Mouse (Mus musculus) activated CD4-positive, CD25-positive, alpha-beta regulatory T cell, adult 4 months (primary cell): ENCODE results near the gene Tmem251. TPM values are rescaled to one million over a fixed set of nuclear protein-coding genes. Genes with fewer than 3 reads are reported as not detected.
A peak's percentile ranks its signal among the peaks of the same experiment; 100 is the strongest.

Source experiments
- ATAC-seq: one replicate; pipeline ENCODE4 v1.8.0; 2017
- polyA plus RNA-seq, 2 experiments: library from polyadenylated mRNA; unstranded; fragments of 100-300 nt; shearing (Covaris generic); gene quantifications; one replicate each; pipeline ENCODE4 v1.2.1; 2017

Gene Tmem251
- polyA plus RNA-seq, 2 experiments from 2014 or later, result 8.5 to 10.1 TPM

DNA sequence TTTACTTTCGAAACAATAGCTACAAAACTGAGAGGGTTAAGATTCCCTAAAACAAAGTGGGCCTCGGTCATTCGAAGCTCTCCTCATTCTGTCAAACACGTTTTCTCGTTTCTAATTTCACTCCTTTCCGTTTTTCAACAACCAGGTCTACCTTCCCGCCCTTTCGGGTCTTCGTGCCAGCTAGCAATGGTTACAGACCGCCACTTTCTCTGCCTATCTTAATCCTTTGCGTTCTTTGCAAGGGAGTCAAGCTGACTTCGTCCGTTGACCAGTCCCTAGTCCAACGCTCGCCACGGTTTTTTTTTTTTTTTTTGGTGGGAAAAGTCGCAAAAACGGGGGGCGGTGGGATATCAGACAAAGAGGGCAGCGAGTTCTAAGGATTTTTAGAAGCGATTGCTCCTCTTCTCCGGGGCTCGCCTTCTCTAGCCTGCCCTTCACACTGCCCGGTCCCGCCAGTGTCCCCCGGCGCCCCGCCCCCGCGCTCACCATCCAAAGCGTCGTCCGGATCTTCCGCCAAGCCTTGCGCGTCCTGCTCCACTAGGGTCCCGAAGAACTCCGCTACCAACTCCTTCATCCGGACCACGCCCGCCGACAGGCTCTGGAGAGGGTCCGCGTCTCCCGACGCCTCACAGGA lies 13.6 kb downstream of the Tmem251 start:
- ATAC-seq, result no peak

DNA sequence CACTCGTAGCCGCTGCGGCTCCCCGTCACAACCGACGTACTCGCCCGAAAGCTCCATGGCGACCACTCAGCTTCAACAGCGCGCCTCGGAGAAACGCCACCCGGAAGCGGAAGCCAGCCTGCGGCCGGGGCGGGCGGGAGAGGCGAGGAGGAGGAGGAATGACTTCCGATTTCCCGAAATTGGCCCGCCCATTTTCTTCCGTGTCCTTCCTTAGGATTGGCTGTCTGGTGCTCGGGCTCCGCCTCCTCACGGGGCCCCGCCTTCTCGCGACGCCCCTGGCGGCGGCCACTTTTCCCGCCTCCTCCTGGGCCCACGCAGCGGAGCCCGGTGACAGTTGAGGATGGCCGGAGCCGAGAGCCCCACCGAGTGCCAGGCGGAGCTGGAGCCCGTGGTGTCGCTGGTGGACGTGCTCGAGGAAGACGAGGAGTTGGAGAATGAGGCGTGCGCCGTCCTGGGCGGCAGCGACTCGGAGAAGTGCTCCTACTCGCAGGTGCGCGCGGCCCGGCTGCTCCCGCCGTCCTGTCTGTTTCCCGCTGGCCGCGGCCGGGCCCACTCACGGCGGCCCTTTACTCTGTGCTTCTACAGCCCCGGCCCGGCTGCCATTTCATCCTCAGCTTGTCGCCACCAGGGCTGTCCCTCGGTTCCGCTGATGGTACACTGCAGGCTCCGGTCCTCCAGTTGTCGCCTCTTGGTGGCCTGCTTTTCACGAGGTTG lies 14.3 kb downstream of the Tmem251 start, which contains the start of the genes Gm28051, Gon7 and Ubr7:
Gene Gm28051, minus strand, starts transcription at position 77 of the 714 bp plus-strand sequence.
Gene Gon7, minus strand, starts transcription at position 115 of the 714 bp plus-strand sequence.
Gene Ubr7, plus strand, starts transcription at position 279 of the 714 bp plus-strand sequence.
- peak; percentile 91 for ATAC-seq

DNA sequence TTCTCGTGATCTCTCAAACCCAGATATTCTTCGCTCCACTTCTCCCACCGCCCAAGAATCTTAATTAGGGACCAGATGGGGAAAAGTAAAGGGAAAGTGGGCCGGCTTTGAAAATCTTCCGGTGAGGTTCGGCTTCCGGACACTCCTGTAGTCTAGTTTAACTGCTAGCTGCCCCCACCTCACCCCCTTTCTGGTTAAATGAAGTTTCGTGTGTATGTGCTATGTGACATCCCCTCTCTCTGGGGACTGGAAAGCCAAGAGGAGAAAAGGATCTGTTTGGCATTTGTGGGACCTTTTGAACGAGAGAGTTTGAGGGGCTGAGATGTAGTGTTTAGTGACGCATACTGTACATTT lies 14.8 kb downstream of the Tmem251 start, which contains the start of gene Gm20604:
Gene Gm20604, minus strand, starts transcription at position 270 of the 354 bp plus-strand sequence.
- ATAC-seq, result no peak

DNA sequence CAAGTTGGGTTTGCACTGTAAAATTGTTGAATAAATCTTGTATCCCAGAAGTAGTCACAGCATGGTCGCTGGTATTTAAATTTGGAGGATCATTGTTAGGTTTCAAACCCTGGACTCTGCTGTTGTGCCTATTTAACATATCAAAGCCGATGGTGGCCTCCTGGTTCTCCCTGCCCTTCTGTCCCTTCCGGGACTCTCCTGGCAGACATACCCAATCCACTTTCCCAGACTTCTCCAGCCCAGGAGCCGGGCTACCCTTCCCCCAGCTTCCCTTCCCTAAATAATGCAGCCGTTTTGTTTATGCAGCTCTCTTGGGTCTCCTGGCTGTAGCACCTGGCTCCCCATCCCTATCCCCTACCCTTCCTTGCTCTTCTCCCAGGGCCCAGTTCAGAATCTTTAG lies 15.4 kb downstream of the Tmem251 start:
- ATAC-seq, result no peak

DNA sequence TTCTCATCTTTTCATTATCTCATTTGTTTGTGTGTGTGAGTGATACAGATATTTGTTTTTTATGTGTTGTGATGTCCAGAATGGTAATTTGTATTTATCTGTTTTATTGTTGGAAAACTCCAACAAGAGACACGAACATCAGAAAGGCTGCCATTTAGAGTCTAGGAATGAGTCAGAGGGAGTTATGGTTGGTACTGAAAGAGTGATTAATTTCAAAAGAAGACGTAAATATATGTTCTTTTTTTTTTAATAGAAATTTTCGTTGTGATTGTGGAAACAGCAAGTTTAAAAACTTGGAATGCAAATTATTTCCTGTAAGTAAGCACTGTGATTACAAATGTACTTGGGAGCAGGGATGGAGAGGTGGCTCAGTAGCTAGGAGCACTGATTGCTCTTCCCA lies 18.1 kb downstream of the Tmem251 start:
- ATAC-seq, result no peak

DNA sequence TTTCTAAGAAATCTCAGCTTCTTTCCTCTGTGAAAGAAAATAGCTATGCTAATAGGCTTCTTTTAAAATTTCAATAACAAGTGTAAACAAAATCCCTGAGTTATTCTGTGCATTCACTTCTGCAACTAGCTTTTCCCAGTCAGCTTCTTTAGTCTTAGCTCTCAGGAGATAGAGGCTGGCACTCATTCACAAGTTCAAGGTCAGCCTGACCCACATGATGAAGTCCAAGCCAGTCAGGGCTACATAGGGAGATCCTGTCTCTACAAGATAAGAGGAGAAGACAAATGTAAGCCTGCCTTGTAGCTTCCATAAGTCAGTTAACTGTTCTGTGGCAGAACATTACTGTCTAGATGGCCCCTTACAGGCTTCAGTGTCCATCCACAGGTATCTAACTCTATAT lies 20.1 kb downstream of the Tmem251 start:
- ATAC-seq, result no peak

DNA sequence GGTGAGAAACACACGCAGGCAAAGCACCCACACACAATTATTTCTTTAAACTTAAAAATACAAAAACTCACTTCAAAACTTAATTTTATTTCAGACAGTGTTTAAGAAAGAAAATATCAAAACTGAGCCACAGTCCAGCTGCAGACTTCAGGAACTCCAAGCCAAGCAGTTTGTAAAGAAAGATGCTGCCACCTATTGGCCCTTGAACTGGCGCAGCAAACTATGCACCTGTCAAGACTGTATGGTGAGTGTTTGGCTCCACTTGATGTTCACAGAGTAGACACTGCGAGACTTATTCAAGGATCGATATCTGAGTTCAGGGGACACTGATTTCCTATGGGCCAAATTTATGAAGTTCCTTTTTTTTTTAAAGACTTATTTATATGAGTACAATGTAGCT lies 25.4 kb downstream of the Tmem251 start:
- no peak for ATAC-seq

DNA sequence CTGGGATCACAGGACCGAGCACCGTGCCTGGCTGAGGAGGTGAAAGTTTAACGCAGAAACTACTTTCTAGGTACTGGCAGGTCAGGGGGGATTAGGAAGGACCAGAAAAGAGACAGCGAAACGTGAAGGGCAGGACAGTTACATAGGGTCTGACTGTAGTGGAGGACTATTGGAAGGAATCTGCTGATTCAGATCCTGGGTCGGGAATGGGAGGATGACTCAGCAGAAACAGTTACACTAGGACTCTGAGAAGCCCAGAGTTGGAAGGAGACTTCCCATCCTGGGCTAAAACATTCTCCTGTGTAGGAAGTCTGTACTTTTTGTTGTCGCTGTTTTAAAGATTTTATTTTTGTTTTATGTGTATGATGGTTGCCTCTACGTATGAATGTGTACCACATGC lies 28.0 kb downstream of the Tmem251 start:
- ATAC-seq, result no peak

DNA sequence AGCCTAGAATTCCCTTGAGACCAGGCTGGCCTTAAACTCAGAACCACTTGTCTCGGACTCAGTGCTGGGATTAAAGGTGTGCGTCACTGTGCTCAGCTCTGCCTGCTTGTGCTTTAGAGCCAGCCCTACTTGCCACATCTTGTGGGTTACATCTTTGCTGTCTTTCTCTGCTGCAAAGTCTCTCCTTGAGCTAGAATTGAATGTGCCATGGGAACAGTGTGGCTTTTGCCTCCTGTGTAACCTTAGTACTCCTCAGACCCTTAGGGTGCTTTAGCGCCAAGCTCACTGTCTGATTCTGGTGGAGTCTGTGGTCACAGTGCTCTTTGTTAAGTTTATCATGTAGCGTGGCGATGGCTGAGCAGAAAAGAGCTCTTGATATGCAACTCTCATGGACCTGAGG lies 29.1 kb downstream of the Tmem251 start:
- ATAC-seq, result no peak

DNA sequence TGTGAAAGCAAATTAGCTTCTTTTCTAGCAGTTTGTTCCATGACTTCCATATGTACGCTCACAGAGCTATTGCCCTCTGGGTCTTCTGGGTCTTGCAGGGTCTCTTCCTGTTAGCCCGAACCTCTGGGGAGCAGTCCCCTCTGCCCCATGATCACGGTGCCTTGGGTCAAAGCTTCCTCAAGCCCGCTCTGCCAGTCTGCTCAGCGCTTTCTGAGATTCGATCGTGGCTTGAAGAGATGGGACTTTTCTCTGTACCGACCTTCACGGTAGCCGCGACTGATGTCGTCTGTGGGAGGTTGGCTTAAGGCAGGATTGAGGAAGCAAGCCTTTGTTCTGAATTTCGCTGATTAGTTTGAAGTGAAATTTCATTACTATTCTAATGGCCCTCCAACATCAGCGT lies 32.5 kb downstream of the Tmem251 start:
- ATAC-seq, result no peak

DNA sequence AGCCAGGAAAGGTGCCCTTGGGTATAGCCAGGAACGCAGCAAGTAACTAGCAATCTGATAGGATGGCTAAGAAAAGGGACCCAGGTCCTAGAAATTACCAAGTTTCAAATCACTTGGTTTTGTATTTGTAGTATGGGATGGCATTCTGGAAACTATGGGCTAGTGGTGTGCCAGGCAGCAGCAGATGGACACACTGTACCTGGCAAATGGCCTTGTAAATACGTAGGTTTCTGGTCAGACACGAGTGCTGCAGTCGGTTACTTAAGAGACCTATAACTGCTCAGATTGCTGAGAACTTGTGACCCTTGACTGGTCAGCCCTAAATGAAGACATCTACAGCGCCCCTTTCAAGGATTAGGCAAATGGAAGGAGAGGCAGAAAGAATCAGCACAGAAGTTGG lies 34.6 kb downstream of the Tmem251 start:
- no peak for ATAC-seq

DNA sequence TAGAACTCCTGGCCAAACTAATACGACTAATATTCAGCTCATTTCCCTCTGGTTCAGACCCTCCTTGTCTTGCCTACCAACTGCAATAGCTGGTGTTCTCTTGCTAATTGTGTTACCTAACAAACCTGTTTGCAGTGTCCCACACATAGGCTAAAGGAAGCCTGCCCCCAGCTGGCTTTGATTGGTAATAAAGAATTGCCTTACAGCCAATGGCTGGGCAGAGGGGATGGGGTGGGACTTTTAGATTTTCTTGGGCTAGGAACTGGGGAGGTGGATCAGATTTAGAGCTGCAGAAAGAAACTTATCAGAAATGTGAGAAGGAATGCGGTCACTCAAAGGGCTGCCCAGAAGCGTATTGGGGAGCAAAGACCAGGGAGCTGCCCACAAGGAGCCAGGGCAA lies 35.9 kb downstream of the Tmem251 start:
- no peak for ATAC-seq

DNA sequence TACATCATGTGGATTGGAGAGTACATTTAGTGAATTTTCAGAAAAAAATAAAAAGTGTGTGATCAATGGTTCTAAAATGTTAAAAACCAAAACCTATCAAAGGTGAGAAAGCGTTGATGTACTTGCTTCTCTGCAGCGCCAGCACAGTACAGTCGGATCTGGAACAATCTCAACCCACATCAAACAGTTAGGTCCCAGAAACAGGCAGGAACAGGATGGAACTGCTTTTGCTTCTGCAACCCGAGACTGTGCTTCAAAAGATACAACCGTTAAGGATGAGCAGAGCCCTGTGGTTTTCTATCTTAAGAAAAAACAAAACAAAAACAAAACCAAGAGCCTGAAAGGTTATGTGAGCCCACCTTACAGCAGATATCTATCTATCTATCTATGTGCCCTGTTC lies 39.3 kb downstream of the Tmem251 start:
- no peak for ATAC-seq

DNA sequence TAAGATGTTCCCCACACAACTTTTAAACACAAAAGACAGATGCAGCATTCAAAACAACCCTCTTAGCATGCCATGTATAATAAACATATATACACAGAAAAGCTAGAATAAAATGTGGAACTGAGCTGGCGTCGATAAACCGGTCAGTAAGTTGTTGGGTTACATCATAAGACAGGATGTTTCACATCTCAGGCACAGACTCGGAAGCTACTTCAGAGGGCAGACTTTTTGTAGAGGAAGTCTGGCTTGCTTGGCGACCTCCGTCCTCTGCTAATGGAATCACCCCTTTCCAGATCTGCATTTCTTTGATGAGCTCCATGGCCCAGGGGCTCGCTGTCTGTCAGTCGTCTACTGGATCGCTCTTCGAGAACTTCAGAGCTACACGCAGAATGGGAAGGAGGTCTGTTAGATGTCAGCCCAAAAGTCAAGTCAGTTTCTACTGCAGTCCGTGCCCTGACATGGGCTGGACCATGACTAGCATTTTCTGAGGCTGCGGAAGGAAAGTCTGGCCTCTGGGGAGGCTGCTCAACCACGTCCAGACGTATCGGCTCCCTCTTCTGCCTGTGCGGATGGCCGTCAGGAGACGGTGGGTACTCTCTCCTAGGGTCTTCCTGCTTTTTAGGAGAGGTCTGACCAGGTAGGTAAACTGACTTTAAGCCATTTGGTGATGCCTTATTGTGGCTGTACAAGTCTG lies 41.5 kb downstream of the Tmem251 start:
- no peak for ATAC-seq

DNA sequence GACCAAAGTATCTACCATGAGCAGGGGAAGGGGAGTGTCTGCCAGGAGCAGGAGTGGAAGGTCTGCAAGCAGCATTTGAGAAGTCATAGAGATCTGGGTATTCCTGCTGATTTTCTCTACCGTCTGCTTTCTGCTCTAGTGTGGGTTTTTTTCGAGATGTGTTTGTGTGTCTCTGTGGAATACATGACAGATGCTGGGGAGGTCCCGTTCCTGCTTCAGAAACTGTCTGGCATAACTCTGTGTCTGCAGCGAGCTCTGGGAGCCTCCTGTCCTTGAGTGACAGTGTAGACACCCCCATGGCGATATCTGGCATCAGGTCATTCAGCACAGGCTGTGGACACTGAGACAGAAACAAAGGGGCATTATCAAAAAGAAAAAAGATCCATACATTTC lies 42.0 kb downstream of the Tmem251 start:
- no peak for ATAC-seq

DNA sequence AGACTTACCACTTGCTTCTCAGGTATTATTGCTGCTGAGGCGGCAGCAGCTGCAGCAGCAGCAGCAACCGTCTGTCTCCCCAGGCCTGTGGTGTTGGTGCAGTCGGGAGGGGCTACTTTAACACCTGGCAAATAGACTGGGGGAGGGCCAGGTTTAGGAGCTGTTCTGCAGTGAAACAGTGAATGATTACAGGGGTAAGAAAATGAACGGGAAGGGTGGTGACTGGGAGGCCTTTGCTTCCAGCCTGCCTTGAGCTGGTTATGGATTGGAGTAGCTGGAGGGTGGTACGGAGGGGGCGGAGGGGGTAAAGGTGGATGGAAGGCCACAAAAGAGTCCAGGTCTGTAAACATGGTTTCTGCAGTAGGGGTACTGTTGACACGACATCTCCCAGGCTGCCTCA lies 44.4 kb downstream of the Tmem251 start:
- ATAC-seq, result no peak

Other genes with a start within 250 kb of the Tmem251 start
- gene Chga, start 188.8 kb upstream of the Tmem251 start, polyA plus RNA-seq, result not detected
- 10 to 100 TPM; 16.2 to 18.4 TPM for gene Itpk1, start 38.8 kb upstream of the Tmem251 start, polyA plus RNA-seq
- 1 to 10 TPM; 6.5 to 8.3 TPM for gene Moap1, start 101 bp upstream of the Tmem251 start, polyA plus RNA-seq
- not detected for gene Gm28051, start 14.0 kb downstream of the Tmem251 start, polyA plus RNA-seq
- gene Gon7, start 14.0 kb downstream of the Tmem251 start, polyA plus RNA-seq, result 10 to 100 TPM; 28.3 to 29.3 TPM
- gene Ubr7, start 14.2 kb downstream of the Tmem251 start, polyA plus RNA-seq, result 10 to 100 TPM; 23.8 to 24.3 TPM
- gene Gm20604, start 14.9 kb downstream of the Tmem251 start, polyA plus RNA-seq, result 1 to 10 TPM; 7.1 to 9.1 TPM
- gene Btbd7, start 134.7 kb downstream of the Tmem251 start, polyA plus RNA-seq, result 1 to 10 TPM; 8.6 to 8.7 TPM
- not detected for gene Cox8c, start 155.6 kb downstream of the Tmem251 start, polyA plus RNA-seq
- gene Unc79, start 205.1 kb downstream of the Tmem251 start, polyA plus RNA-seq, result under 1 TPM; 0.32 to 0.60 TPM